Mouse (Mus musculus) neural tube, embryonic 11.5 days (tissue): ENCODE data around the gene Atp8b2. TPM values are rescaled to one million over a fixed set of nuclear protein-coding genes. Genes with fewer than 3 reads are reported as not detected.

ENCODE experiments used
- ATAC-seq: fragments of 200-750 bp; cut with Nextera tagmentation; 2 replicates; pipeline ENCODE4 v1.8.0; 2017; ENCODE audit warnings: moderate number of reproducible peaks, mild to moderate bottlenecking, moderate TSS enrichment, moderate library complexity; ENCODE audit not compliant: insufficient read depth, low FRiP score, low TSS enrichment
- DNase-seq: peaks from one replicate; pipeline ENCODE4 v3.0.0-alpha.2; 2015; ENCODE audit warnings: low spot score
- H3K27ac ChIP-seq: fragments of 300-500 bp; sonication (generic); 2 replicates; pipeline ENCODE4 v1.5.1; 2014; ENCODE audit warnings: low read depth, mild to moderate bottlenecking, low read length
- H3K27me3 ChIP-seq: fragments of 300-500 bp; sonication (generic); 2 replicates; pipeline ENCODE4 v1.6.1; 2014; ENCODE audit warnings: mild to moderate bottlenecking, low read length, mixed read lengths; ENCODE audit not compliant: control insufficient read depth, insufficient read depth
- H3K36me3 ChIP-seq: fragments of 300-500 bp; sonication (generic); 2 replicates; pipeline ENCODE4 v1.6.1; 2014; ENCODE audit warnings: mild to moderate bottlenecking, low read length, moderate library complexity, mixed read lengths; ENCODE audit not compliant: control insufficient read depth, insufficient read depth
- H3K4me1 ChIP-seq: fragments of 300-500 bp; sonication (generic); 2 replicates; pipeline ENCODE4 v1.6.1; 2014; ENCODE audit warnings: low read length, mixed read lengths; ENCODE audit not compliant: control insufficient read depth, insufficient read depth
- H3K4me2 ChIP-seq: fragments of 300-500 bp; sonication (generic); 2 replicates; pipeline ENCODE4 v1.6.1; 2014; ENCODE audit warnings: low read depth, mild to moderate bottlenecking, moderate library complexity
- H3K4me3 ChIP-seq: fragments of 300-500 bp; sonication (generic); 2 replicates; pipeline ENCODE4 v1.5.1; 2014; ENCODE audit warnings: low read depth, low read length
- H3K9ac ChIP-seq: fragments of 300-500 bp; sonication (generic); 2 replicates; pipeline ENCODE4 v1.6.1; 2014; ENCODE audit warnings: mild to moderate bottlenecking, low read length
- H3K9me3 ChIP-seq: fragments of 300-500 bp; sonication (generic); 2 replicates; pipeline ENCODE4 v1.6.1; 2016; ENCODE audit warnings: low read length; ENCODE audit not compliant: control insufficient read depth
- WGBS: fragments of 180-500 bp; shearing (Covaris S2); extraction: QIAGEN DNeasy Blood & Tissue Kit; methylation state at CpG from one replicate; pipeline ENCODE4 v1.1.7; 2014; 5-methylcytosine and 5-hydroxymethylcytosine counted together
- polyA plus RNA-seq: library from polyadenylated mRNA; unstranded; fragments of >200 nt; fragmentation: Nextera tagmentation; extraction: Ambion mirVana; gene quantifications from 2 replicates; pipeline ENCODE4 v1.2.1, GENCODE M21; 2014

The Atp8b2 gene
- polyA plus RNA-seq, 1 experiment from 2014 or later = 13.4 TPM

- H3K36me3 ChIP-seq = no peaks in the 10 kb centered on the region
- H3K27ac ChIP-seq = no peak overlapping the region
- no peaks in the 10 kb centered on the region for H3K9me3 ChIP-seq
- no peak for DNase-seq
- no peak overlapping the region for H3K4me2 ChIP-seq
- H3K9ac ChIP-seq = no peak overlapping the region
- ATAC-seq = no peak
- WGBS = 53% methylated on average over 3 of the region's 3 CpGs
- peaks cover 13% of the 10 kb centered on the region for H3K27me3 ChIP-seq
- H3K4me3 ChIP-seq = no peak overlapping the region
- H3K4me1 ChIP-seq = peaks cover 6% of the 10 kb centered on the region
Observed at GRCm38 (mm10) chr3:89917408-89917807, 45.9 kb downstream of the Atp8b2 start.

DNA sequence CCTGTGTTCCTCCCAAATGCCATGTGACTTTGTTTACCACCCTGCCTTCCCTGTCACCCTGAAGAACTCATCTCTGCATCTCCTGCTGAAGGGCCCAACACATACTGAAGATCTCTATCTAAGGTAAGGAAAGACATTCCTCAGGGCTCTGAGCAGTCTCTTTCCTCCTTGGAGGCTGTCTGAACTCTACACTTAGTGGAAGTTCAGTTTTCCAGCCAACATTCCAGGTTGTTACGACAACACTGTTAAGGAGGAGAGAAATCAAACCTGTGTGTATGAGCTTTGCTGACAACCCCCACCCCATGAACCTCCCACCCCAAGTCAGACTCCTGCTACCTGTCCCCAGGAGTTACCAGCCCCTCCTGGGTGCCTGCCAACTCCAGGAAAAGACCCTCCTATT, 46.7 kb downstream of the Atp8b2 start:
- no peak overlapping the region for H3K4me2 ChIP-seq
- peaks cover 18% of the 10 kb centered on the region for H3K27me3 ChIP-seq
- peaks cover 6% of the 10 kb centered on the region for H3K4me1 ChIP-seq
- 84% methylated on average over 1 of the region's 1 CpGs for WGBS
- H3K4me3 ChIP-seq = no peak overlapping the region
- H3K36me3 ChIP-seq = no peaks in the 10 kb centered on the region
- no peak overlapping the region for H3K27ac ChIP-seq
- no peak for ATAC-seq
- DNase-seq = no peak
- no peak overlapping the region for H3K9ac ChIP-seq
- H3K9me3 ChIP-seq = no peaks in the 10 kb centered on the region

GRCm38 (mm10) chr3:89914700-89915099, 48.6 kb downstream of the Atp8b2 start:
- WGBS = 75% methylated on average over 4 of the region's 4 CpGs
- DNase-seq = no peak
- Histone ChIP-seq H3K36me3 (no peaks in the 10 kb centered on the region), H3K9me3 (no peaks in the 10 kb centered on the region), H3K27me3 (peaks cover 18% of the 10 kb centered on the region), H3K9ac (no peak overlapping the region), H3K4me2 (no peak overlapping the region), H3K27ac (no peak overlapping the region), H3K4me3 (no peak overlapping the region), H3K4me1 (peaks cover 6% of the 10 kb centered on the region)
- no peak for ATAC-seq

- DNase-seq = peak; percentile 74
- peak within 1 kb of the TSS; percentile 42 for H3K4me3 ChIP-seq
- H3K4me1 ChIP-seq = peaks cover 6% of the 10 kb centered on the region
- peak within 1 kb of the TSS; percentile 93 for H3K4me2 ChIP-seq
- no peaks in the 10 kb centered on the region for H3K9me3 ChIP-seq
- 1% methylated on average over 74 of the region's 75 CpGs for WGBS
- H3K9ac ChIP-seq = peak within 1 kb of the TSS; percentile 59
- ATAC-seq = peak; percentile 74
- no peaks in the 10 kb centered on the region for H3K36me3 ChIP-seq
- H3K27me3 ChIP-seq = peaks cover 18% of the 10 kb centered on the region
- H3K27ac ChIP-seq = no peak within 1 kb of the TSS
Observed at GRCm38 (mm10) chr3:89912543-89913391, 50.5 kb downstream of the Atp8b2 start, which contains the start of gene Il6ra. Il6ra (minus strand) TSS chr3:89913196.

GRCm38 (mm10) chr3:89912108-89912542, 51.2 kb downstream of the Atp8b2 start:
- 37% methylated on average over 6 of the region's 6 CpGs for WGBS
- no peak overlapping the region for H3K4me3 ChIP-seq
- H3K27me3 ChIP-seq = peaks cover 18% of the 10 kb centered on the region
- no peaks in the 10 kb centered on the region for H3K9me3 ChIP-seq
- no peak overlapping the region for H3K4me2 ChIP-seq
- no peaks in the 10 kb centered on the region for H3K36me3 ChIP-seq
- ATAC-seq (no peak), DNase-seq (no peak)
- no peak overlapping the region for H3K27ac ChIP-seq
- H3K4me1 ChIP-seq = peaks cover 6% of the 10 kb centered on the region
- H3K9ac ChIP-seq = no peak overlapping the region

GRCm38 (mm10) chr3:89911207-89911606, 52.1 kb downstream of the Atp8b2 start:
- Histone ChIP-seq H3K27me3 (peaks cover 18% of the 10 kb centered on the region), H3K4me3 (no peak overlapping the region), H3K9me3 (no peaks in the 10 kb centered on the region), H3K27ac (no peak overlapping the region), H3K4me2 (no peak overlapping the region), H3K36me3 (no peaks in the 10 kb centered on the region), H3K9ac (no peak overlapping the region), H3K4me1 (peaks cover 6% of the 10 kb centered on the region)
- DNase-seq = no peak
- ATAC-seq = no peak
- WGBS = 85% methylated on average over 3 of the region's 3 CpGs

DNA sequence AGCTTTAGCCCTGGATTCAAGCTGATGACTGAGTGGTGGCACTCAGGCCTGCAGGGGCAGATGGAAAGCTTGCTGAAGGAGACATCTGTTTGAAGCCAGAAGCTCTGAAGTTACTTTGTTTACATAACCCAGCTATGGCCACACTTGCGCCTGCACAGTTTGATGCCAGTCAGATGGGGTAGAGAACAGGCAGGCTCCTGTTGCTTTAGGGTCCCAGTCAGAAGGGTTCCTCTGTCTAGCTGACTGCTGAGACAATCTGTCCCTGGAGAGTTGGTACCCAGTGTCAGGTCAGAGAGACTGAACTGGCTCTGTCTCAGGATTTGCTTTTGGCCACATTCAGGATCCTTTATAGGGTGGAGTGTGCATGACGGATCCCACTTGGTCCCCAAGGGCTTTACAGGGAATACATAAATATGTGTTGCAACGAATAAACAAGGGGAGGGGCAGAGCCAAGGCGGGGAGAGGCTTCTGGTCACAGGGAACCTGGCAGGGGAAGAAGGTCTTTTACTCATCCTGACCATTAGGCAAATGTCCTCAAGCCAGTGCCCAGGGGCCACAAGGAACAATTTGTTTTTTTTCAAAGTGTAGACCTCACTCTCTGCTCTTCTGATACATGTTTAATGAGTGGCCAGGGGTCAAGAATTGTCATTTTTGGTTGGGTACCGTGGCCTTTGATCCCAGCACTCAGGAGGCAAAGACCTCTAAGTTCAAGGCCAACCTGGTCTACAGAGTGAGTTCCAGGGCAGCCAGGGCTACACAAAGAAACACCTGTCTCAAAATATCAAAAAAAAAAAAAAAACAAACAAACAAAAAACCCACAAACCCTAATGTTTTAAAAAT, 53.4 kb downstream of the Atp8b2 start:
- no peak overlapping the region for H3K9ac ChIP-seq
- WGBS = 60% methylated on average over 5 of the region's 5 CpGs
- no peak for ATAC-seq
- H3K27me3 ChIP-seq = peaks cover 18% of the 10 kb centered on the region
- no peaks in the 10 kb centered on the region for H3K36me3 ChIP-seq
- peaks cover 6% of the 10 kb centered on the region for H3K4me1 ChIP-seq
- no peaks in the 10 kb centered on the region for H3K9me3 ChIP-seq
- no peak overlapping the region for H3K27ac ChIP-seq
- no peak overlapping the region for H3K4me3 ChIP-seq
- no peak overlapping the region for H3K4me2 ChIP-seq
- DNase-seq = no peak

- no peak for ATAC-seq
- H3K9ac ChIP-seq = no peak overlapping the region
- no peak for DNase-seq
- H3K4me2 ChIP-seq = no peak overlapping the region
- no peak overlapping the region for H3K27ac ChIP-seq
- peaks cover 18% of the 10 kb centered on the region for H3K27me3 ChIP-seq
- peaks cover 6% of the 10 kb centered on the region for H3K4me1 ChIP-seq
- H3K36me3 ChIP-seq = no peaks in the 10 kb centered on the region
- no peaks in the 10 kb centered on the region for H3K9me3 ChIP-seq
- H3K4me3 ChIP-seq = no peak overlapping the region
- WGBS = 75% methylated on average over 6 of the region's 6 CpGs
Observed at GRCm38 (mm10) chr3:89908836-89909235, 54.5 kb downstream of the Atp8b2 start.
